Mouse (Mus musculus) kidney, adult 2 months (tissue): ENCODE measurements around the gene Cacng7.

Experiments used
- CTCF ChIP-seq: fragments of 200-500 bp; conservative IDR thresholded peaks from 2 replicates; pipeline ENCODE4 v1.5.1; 2011; ENCODE audit warnings: low read depth, mild to moderate bottlenecking, control low read depth, low read length, moderate library complexity, mixed read lengths; ENCODE audit not compliant: insufficient read depth, insufficient read length
- POLR2A ChIP-seq: fragments of 200-500 bp; IDR thresholded peaks from one replicate; pipeline ENCODE4 v1.6.1; 2011; ENCODE audit warnings: low read depth, low read length, control low read depth

DNA sequence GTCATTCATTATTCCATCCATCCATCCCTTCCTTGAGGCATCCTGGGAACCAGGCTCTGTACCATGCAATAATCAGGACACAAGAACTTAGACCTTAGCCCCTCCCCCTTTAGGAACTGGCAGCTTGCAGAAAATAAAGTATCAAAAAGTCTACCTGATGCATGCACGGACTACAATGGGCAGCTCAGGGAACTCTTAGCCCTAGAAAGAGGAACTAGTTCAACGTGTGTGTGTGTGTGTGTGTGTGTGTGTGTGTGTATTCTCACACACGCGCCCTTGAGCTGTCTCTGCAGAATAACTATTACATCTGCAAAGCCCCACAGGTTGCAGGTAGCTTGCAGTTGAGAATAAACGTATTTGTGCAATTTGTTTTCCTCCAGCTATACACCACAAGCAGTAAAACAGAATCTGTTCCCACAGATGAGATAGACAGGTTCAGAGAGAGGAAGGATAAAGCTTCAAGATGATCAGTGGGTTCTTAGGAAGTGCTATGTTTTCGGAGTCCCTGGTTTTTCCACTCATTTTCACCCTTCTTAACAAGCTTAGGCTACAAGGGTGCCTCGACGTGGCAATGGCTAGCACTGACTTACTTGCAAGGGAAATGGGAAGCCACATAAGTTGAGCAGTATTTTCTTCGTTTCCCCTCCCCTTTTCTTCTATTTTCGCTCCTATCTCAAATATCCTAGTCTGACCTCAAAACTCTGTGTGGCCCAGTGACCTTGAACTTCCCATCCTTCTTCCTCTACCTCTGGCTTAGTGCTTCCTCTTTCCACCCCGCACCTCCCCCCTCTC lies 77.2 kb downstream of the Cacng7 start:
- no peak for TF ChIP-seq CTCF
- no peak for TF ChIP-seq POLR2A
